Mouse (Mus musculus): ENCODE measurements at regions not wholly inside any gene's neighbourhood (a gene's known extent, or its start where the extent isn't known, plus 50 kb on each side); places are given as distances from the start of the nearest gene placed in this dataset.

DNA sequence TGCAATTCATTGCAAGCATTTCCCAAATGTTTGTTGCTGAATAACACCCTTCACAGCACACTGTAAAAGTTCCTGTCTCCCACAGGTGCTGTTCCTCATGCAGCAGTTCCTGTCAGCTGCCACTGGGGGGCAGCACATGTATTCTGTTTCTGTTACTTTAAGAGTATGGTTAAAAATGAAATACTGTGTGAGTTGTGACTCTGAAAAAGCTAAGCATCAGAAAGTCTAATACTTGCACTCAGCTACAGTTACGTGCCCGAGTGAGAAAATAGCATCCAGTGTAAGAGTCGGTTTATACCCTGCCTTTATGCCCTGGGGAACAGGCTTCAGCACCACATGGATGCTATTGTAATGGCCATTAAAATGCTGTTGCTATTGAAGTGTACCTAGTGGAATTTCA is 52.0 kb upstream of the Hcn1 start:
- ATAC-seq (ENCODE audit: insufficient read depth) (peak; percentile 49; the same call in 1 of the 2 replicates), DNase-seq (peak; percentile 80)
- no peak overlapping the region for H3K27ac ChIP-seq (ENCODE audit: low read depth)
- no peaks in the 10 kb centered on the region for H3K9me3 ChIP-seq (ENCODE audit: low read depth, low read length)
- no peaks in the 10 kb centered on the region for H3K27me3 ChIP-seq (ENCODE audit: insufficient read depth, low read length)
- no peak overlapping the region for H3K9ac ChIP-seq
- no peak overlapping the region for H3K4me3 ChIP-seq (ENCODE audit: low read depth, low read length)
- no peaks in the 10 kb centered on the region for H3K4me1 ChIP-seq (ENCODE audit: insufficient read depth)
- 29% methylated on average over 3 of the region's 3 CpGs for WGBS
- H3K36me3 ChIP-seq (ENCODE audit: insufficient read depth): no peaks in the 10 kb centered on the region
- no peak overlapping the region for H3K4me2 ChIP-seq
- peak; percentile 86 for TF ChIP-seq CTCF (IDR thresholded peaks at IDR 0.05; ENCODE audit: low read depth)
